Mouse (Mus musculus) G1E (cell line): ENCODE measurements around the gene Fam135a.

Source experiments
- CTCF ChIP-seq: IDR thresholded peaks from 2 replicates; pipeline ENCODE4 v1.5.1; 2012; ENCODE audit warnings: low read depth, low read length, inconsistent platforms, mixed read lengths
- TAL1 ChIP-seq: conservative IDR thresholded peaks from 2 replicates; pipeline ENCODE4 v1.6.1; 2012; ENCODE audit warnings: low read depth, low read length, inconsistent platforms, mixed read lengths

DNA sequence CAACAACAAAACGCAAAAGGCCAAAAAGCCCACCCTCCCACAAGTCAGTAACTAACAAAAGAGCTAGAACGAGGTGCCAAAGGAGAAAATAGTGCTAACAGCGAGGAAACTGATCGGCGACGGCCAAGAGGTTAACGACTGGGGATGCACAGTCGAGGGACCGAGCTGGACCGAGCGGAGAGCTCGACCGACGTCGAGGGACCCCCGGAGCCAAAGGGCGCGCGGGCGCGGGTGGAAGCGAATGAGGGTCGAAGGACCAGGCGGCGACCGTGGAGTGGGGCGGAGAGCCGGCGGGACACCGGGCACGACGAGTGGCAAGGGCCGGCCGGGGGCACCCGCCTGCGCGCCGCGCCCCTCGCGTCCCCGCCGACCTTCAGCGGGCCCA, 608 bp downstream of the Fam135a start:
- TF ChIP-seq CTCF (no peak), TAL1 (no peak)
